Mouse (Mus musculus): ENCODE results near the gene Trub1. TPM values are rescaled to one million over a fixed set of nuclear protein-coding genes. Genes with fewer than 3 reads are reported as not detected.
A peak's percentile ranks its signal among the peaks of the same experiment; 100 is the strongest.

The Trub1 gene
- polyA plus RNA-seq (2015; fragmentation: Nextera tagmentation; extraction: Ambion mirVana) = 10.2 and 10.7 TPM in 2 replicates

- peak within 1 kb of the TSS; percentile 77 for H3K9ac ChIP-seq (ENCODE audit: low read length)
- WGBS = 5% methylated on average over 26 of the region's 26 CpGs
Measured at GRCm38 (mm10) chr19:57452492-57453217, at the start of gene Trub1. Trub1 (plus strand) TSS chr19:57452912.

GRCm38 (mm10) chr19:57403700-57404501 lies 48.8 kb upstream of the Trub1 start:
- WGBS = 15% methylated on average over 24 of the region's 24 CpGs
- Histone ChIP-seq H3K4me3 (ENCODE audit: low read length) (no peak overlapping the region), H3K27me3 (ENCODE audit: control insufficient read depth, insufficient read depth, low read length) (no peaks in the 10 kb centered on the region), H3K9ac (ENCODE audit: low read length) (no peak overlapping the region), H3K4me2 (ENCODE audit: low read depth, low read length) (peak overlapping the region; percentile 24), H3K9me3 (replicated peaks; ENCODE audit: control insufficient read depth, low read length) (no peaks in the 10 kb centered on the region), H3K4me1 (ENCODE audit: control insufficient read depth, insufficient read depth, low read length) (no peaks in the 10 kb centered on the region), H3K27ac (ENCODE audit: low read length) (no peak overlapping the region), H3K36me3 (ENCODE audit: control insufficient read depth, insufficient read depth) (no peaks in the 10 kb centered on the region)
- ATAC-seq (replicated peaks; ENCODE audit: extremely low read depth, insufficient read depth, low FRiP score) = peak; percentile 63; the same call in 1 of the 2 replicates

More at GRCm38 (mm10) chr19:57452492-57453217, at the start of gene Trub1:
- H3K27me3 ChIP-seq (ENCODE audit: control insufficient read depth, insufficient read depth, low read length) = no peaks in the 10 kb centered on the region
- peak within 1 kb of the TSS; percentile 70 for H3K4me3 ChIP-seq (ENCODE audit: low read length)
- H3K36me3 ChIP-seq (ENCODE audit: control insufficient read depth, insufficient read depth) = no peaks in the 10 kb centered on the region
- H3K9me3 ChIP-seq (replicated peaks; ENCODE audit: control insufficient read depth, low read length) = 0 out of 2 replicates have a peak, but pooled peaks cover 3% of the 10 kb centered on the region
- peaks cover 5% of the 10 kb centered on the region for H3K4me1 ChIP-seq (ENCODE audit: control insufficient read depth, insufficient read depth, low read length)
- peak within 1 kb of the TSS; percentile 72 for H3K4me2 ChIP-seq (ENCODE audit: low read depth, low read length)
- ATAC-seq (replicated peaks; ENCODE audit: extremely low read depth, insufficient read depth, low FRiP score) = peak; percentile 98
- peak within 1 kb of the TSS; percentile 44 for H3K27ac ChIP-seq (ENCODE audit: low read length)

GRCm38 (mm10) chr19:57404502-57404848 lies 48.2 kb upstream of the Trub1 start:
- Histone ChIP-seq H3K27ac (ENCODE audit: low read length) (no peak overlapping the region), H3K9me3 (replicated peaks; ENCODE audit: control insufficient read depth, low read length) (no peaks in the 10 kb centered on the region), H3K9ac (ENCODE audit: low read length) (no peak overlapping the region), H3K27me3 (ENCODE audit: control insufficient read depth, insufficient read depth, low read length) (no peaks in the 10 kb centered on the region), H3K4me3 (ENCODE audit: low read length) (no peak overlapping the region), H3K36me3 (ENCODE audit: control insufficient read depth, insufficient read depth) (no peaks in the 10 kb centered on the region), H3K4me1 (ENCODE audit: control insufficient read depth, insufficient read depth, low read length) (no peaks in the 10 kb centered on the region), H3K4me2 (ENCODE audit: low read depth, low read length) (peak overlapping the region; percentile 24)
- 20% methylated on average over 9 of the region's 9 CpGs for WGBS
- ATAC-seq (replicated peaks; ENCODE audit: extremely low read depth, insufficient read depth, low FRiP score) = no peak

- Histone ChIP-seq H3K27ac (ENCODE audit: low read length) (no peak overlapping the region), H3K9me3 (replicated peaks; ENCODE audit: control insufficient read depth, low read length) (no peaks in the 10 kb centered on the region), H3K4me1 (ENCODE audit: control insufficient read depth, insufficient read depth, low read length) (peaks cover 9% of the 10 kb centered on the region), H3K4me2 (ENCODE audit: low read depth, low read length) (no peak overlapping the region), H3K9ac (ENCODE audit: low read length) (no peak overlapping the region), H3K4me3 (ENCODE audit: low read length) (no peak overlapping the region), H3K27me3 (ENCODE audit: control insufficient read depth, insufficient read depth, low read length) (no peaks in the 10 kb centered on the region), H3K36me3 (ENCODE audit: control insufficient read depth, insufficient read depth) (no peaks in the 10 kb centered on the region)
- no peak for ATAC-seq (replicated peaks; ENCODE audit: extremely low read depth, insufficient read depth, low FRiP score)
- 92% methylated on average over 1 of the region's 1 CpGs for WGBS
Measured at GRCm38 (mm10) chr19:57407947-57408346, 44.8 kb upstream of the Trub1 start.

GRCm38 (mm10) chr19:57411375-57412196 lies 41.1 kb upstream of the Trub1 start:
- peak; percentile 58 for ATAC-seq (replicated peaks; ENCODE audit: extremely low read depth, insufficient read depth, low FRiP score)
- H3K36me3 ChIP-seq (ENCODE audit: control insufficient read depth, insufficient read depth) = no peaks in the 10 kb centered on the region
- peak overlapping the region; percentile 27; the same call in 1 of the 2 replicates for H3K27ac ChIP-seq (ENCODE audit: low read length)

GRCm38 (mm10) chr19:57413170-57413569 lies 39.5 kb upstream of the Trub1 start:
- Histone ChIP-seq H3K9me3 (replicated peaks; ENCODE audit: control insufficient read depth, low read length) (no peaks in the 10 kb centered on the region), H3K4me2 (ENCODE audit: low read depth, low read length) (no peak overlapping the region), H3K36me3 (ENCODE audit: control insufficient read depth, insufficient read depth) (no peaks in the 10 kb centered on the region), H3K4me3 (ENCODE audit: low read length) (no peak overlapping the region), H3K4me1 (ENCODE audit: control insufficient read depth, insufficient read depth, low read length) (peaks cover 17% of the 10 kb centered on the region), H3K27me3 (ENCODE audit: control insufficient read depth, insufficient read depth, low read length) (no peaks in the 10 kb centered on the region), H3K27ac (ENCODE audit: low read length) (no peak overlapping the region), H3K9ac (ENCODE audit: low read length) (no peak overlapping the region)
- no peak for ATAC-seq (replicated peaks; ENCODE audit: extremely low read depth, insufficient read depth, low FRiP score)
- WGBS = 21% methylated on average over 3 of the region's 3 CpGs

More at GRCm38 (mm10) chr19:57411375-57412196, 41.1 kb upstream of the Trub1 start:
- Histone ChIP-seq H3K27me3 (ENCODE audit: control insufficient read depth, insufficient read depth, low read length) (no peaks in the 10 kb centered on the region), H3K4me2 (ENCODE audit: low read depth, low read length) (peak overlapping the region; percentile 61), H3K9ac (ENCODE audit: low read length) (peak overlapping the region; percentile 59), H3K4me3 (ENCODE audit: low read length) (peak overlapping the region; percentile 39), H3K4me1 (ENCODE audit: control insufficient read depth, insufficient read depth, low read length) (peaks cover 13% of the 10 kb centered on the region), H3K9me3 (replicated peaks; ENCODE audit: control insufficient read depth, low read length) (no peaks in the 10 kb centered on the region)
- WGBS = 25% methylated on average over 29 of the region's 29 CpGs

GRCm38 (mm10) chr19:57413918-57414317 lies 38.8 kb upstream of the Trub1 start:
- Histone ChIP-seq H3K4me2 (ENCODE audit: low read depth, low read length) (no peak overlapping the region), H3K36me3 (ENCODE audit: control insufficient read depth, insufficient read depth) (no peaks in the 10 kb centered on the region), H3K4me1 (ENCODE audit: control insufficient read depth, insufficient read depth, low read length) (peaks cover 17% of the 10 kb centered on the region), H3K27ac (ENCODE audit: low read length) (no peak overlapping the region), H3K4me3 (ENCODE audit: low read length) (no peak overlapping the region), H3K9ac (ENCODE audit: low read length) (no peak overlapping the region), H3K9me3 (replicated peaks; ENCODE audit: control insufficient read depth, low read length) (no peaks in the 10 kb centered on the region), H3K27me3 (ENCODE audit: control insufficient read depth, insufficient read depth, low read length) (no peaks in the 10 kb centered on the region)
- no peak for ATAC-seq (replicated peaks; ENCODE audit: extremely low read depth, insufficient read depth, low FRiP score)
- 81% methylated on average over 6 of the region's 6 CpGs for WGBS

GRCm38 (mm10) chr19:57415031-57415807 lies 37.5 kb upstream of the Trub1 start:
- no peaks in the 10 kb centered on the region for H3K27me3 ChIP-seq (ENCODE audit: control insufficient read depth, insufficient read depth, low read length)

More at GRCm38 (mm10) chr19:57415031-57415807, 37.5 kb upstream of the Trub1 start:
- H3K4me1 ChIP-seq (ENCODE audit: control insufficient read depth, insufficient read depth, low read length) = peaks cover 17% of the 10 kb centered on the region
- no peaks in the 10 kb centered on the region for H3K9me3 ChIP-seq (replicated peaks; ENCODE audit: control insufficient read depth, low read length)
- no peak overlapping the region for H3K27ac ChIP-seq (ENCODE audit: low read length)
- H3K36me3 ChIP-seq (ENCODE audit: control insufficient read depth, insufficient read depth) = no peaks in the 10 kb centered on the region
- WGBS = 85% methylated on average over 8 of the region's 8 CpGs
- ATAC-seq (replicated peaks; ENCODE audit: extremely low read depth, insufficient read depth, low FRiP score) = no peak
- no peak overlapping the region for H3K9ac ChIP-seq (ENCODE audit: low read length)
- no peak overlapping the region for H3K4me3 ChIP-seq (ENCODE audit: low read length)
- no peak overlapping the region for H3K4me2 ChIP-seq (ENCODE audit: low read depth, low read length)
